Mouse (Mus musculus) cerebellum, postnatal 25 days (tissue): ENCODE measurements around the gene Atp5f1.

Experiments used
- DNase-seq, 2 experiments: peaks; one replicate each; pipeline ENCODE4 v3.0.0; 2021; ENCODE audit warnings: mixed read lengths in 2 of 2

The Atp5f1 gene

DNA sequence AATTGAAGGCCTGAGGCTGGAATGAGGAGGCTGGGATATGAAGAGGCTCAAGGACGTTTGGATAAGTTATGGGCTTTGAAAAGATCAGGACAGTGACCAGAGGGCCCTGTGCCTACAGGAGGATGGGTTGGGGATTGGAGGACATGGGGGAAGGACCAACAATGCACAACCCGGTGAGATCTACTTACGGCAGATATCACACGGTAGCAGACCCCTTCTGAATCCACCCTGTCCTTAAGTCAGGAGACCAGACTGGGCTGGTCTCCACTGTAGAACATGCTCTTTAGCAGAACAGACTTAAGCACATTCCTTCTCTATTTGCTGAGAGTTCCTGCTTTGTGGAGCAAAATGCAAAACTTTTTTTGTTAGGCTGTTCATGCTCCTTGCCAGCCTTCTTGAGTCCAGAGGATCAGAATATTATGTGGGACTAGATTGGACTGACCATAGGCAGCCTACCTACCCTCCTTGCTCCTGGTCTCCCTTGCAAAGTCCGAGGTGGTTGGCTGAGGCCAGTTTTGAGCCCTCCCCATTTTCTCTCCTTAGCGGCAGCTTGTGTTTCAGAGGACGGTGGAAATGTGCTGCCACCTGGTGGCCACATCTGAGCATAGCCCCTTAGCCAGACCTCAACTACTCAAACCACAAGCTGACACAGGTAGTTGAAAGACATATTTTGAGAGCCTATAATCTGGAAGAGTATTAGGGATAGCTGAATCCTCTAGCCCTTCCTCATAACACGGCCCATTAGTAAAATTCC lies 60.3 kb downstream of the Atp5f1 start:
- peak; percentile 86 to 88 for DNase-seq

DNA sequence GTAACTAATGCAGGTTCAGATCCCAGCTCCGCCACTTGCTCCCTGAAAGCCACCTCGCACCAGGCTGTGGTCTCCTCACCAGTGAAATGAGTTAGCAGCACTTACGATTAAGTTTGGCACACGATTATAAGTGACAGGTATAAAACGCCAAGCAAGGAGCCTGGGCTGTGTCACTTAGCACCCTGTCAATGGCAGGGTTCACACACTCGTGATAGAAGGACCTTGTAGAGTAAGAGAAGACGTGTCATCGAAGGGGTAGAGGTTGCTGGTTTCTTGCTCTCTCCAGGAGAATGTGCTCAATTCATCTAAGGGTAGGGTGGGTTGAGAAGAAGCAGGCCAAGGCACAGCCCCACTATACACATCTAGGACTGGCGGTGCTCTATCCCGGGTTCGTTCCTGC lies 61.0 kb downstream of the Atp5f1 start:
- no peak for DNase-seq

DNA sequence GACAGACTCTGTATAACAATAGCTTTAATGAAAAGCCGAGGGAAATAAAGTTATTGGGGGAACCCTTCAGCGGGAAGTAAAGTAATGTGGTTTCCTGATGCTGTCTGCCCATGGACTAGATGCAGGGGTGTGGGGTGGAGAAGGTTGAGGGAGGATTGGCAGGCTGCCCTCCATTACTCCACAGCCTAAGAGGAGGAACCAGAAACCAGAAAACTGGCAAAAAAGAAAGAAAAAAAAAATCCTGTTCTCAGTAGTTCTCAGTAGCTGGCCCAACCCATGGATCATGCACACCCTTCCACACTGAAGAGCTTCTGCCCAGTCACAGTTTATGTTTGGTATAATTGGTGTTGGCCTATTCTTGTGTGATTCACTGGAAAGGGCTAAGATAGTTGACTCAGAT lies 61.6 kb downstream of the Atp5f1 start:
- DNase-seq: peak in 1 of 2 experiments; percentile 11

- DNase-seq: no peak
Measured at GRCm38 (mm10) chr3:105896811-105897210, 63.1 kb downstream of the Atp5f1 start.

GRCm38 (mm10) chr3:105894601-105895592 lies 65.0 kb downstream of the Atp5f1 start:
- peak; percentile 47 to 68 for DNase-seq

GRCm38 (mm10) chr3:105893941-105894391 lies 65.9 kb downstream of the Atp5f1 start:
- DNase-seq: no peak
